Comparison of ENCODE assay signal across 25 mouse cellular contexts in genomic region chr14:24972357-24972756, GRCm38 (mm10).
"Had no signal": no experiment of that assay in that cellular context is flagged by ENCODE, and none has a peak within 500 bp of the region (broad histone marks: within the 10 kb centered on the region; RNA-seq: fewer than 3 reads in every experiment).

No protein-coding gene starts in this region.

- H3K9ac ChIP-seq: heart, embryonic 13.5 days; heart, embryonic 15.5 days; hindbrain, embryonic 13.5 days; hindbrain, embryonic 15.5 days; kidney, embryonic 15.5 days; limb, embryonic 15.5 days; liver, embryonic 12.5 days; liver, embryonic 14.5 days had no signal

- DNase-seq: gastrocnemius, postnatal 14 days; gastrocnemius, postnatal 36 days; heart, adult 11 months; heart, adult 2 months; heart, postnatal 14 days; heart, postnatal 36 days; kidney, adult 11 months; kidney, adult 2 months; kidney, adult 9 months; kidney, postnatal 14 days; kidney, postnatal 36 days; layer of hippocampus, adult 9-11 months; layer of hippocampus, postnatal 36 days had no signal

- ATAC-seq: intestine, embryonic 16.5 days; liver, embryonic 12.5 days had no signal

- H3K27ac ChIP-seq: heart, adult 2 months; heart, embryonic 13.5 days; heart, embryonic 15.5 days; kidney, embryonic 15.5 days; kidney, postnatal 0 days; limb, embryonic 13.5 days; limb, embryonic 15.5 days; liver, embryonic 12.5 days; liver, embryonic 14.5 days had no signal

- H3K27me3 ChIP-seq: heart, embryonic 13.5 days; heart, embryonic 15.5 days; hindbrain, embryonic 13.5 days; hindbrain, embryonic 15.5 days; kidney, embryonic 15.5 days; limb, embryonic 13.5 days; limb, embryonic 15.5 days had no signal

- H3K4me3 ChIP-seq: heart, adult 2 months; heart, embryonic 13.5 days; heart, embryonic 15.5 days; hindbrain, embryonic 13.5 days; hindbrain, embryonic 15.5 days; kidney, embryonic 15.5 days; limb, embryonic 13.5 days; limb, embryonic 15.5 days; liver, embryonic 12.5 days had no signal

- H3K9me3 ChIP-seq: heart, embryonic 13.5 days; heart, embryonic 15.5 days; hindbrain, embryonic 13.5 days; hindbrain, embryonic 15.5 days; kidney, embryonic 15.5 days; limb, embryonic 13.5 days; limb, embryonic 15.5 days; liver, embryonic 12.5 days had no signal

- H3K4me2 ChIP-seq: heart, embryonic 11.5 days; heart, embryonic 13.5 days; heart, embryonic 15.5 days; hindbrain, embryonic 13.5 days; hindbrain, embryonic 15.5 days; kidney, embryonic 15.5 days; limb, embryonic 13.5 days; limb, embryonic 15.5 days; liver, embryonic 12.5 days had no signal

- H3K4me1 ChIP-seq: heart, embryonic 13.5 days; heart, embryonic 15.5 days; liver, embryonic 12.5 days had no signal

- H3K36me3 ChIP-seq: heart, embryonic 13.5 days; heart, embryonic 15.5 days; hindbrain, embryonic 13.5 days; hindbrain, embryonic 15.5 days; kidney, embryonic 15.5 days; limb, embryonic 13.5 days; limb, embryonic 15.5 days; liver, embryonic 12.5 days had no signal
